Mouse (Mus musculus) heart, adult 8-10 months (tissue): ENCODE measurements at regions not wholly inside any gene's neighbourhood (a gene's known extent, or its start where the extent isn't known, plus 50 kb on each side); places are given as distances from the start of the nearest gene placed in this dataset.

ENCODE experiments used
- DNase-seq: peaks from one replicate; pipeline ENCODE4 v3.0.0; 2022; ENCODE audit warnings: low spot score

- DNase-seq, result no peak
These were observed 597.0 kb downstream of the Efnb2 start for GRCm38 (mm10) chr8:8064074-8064473.

GRCm38 (mm10) chr8:8054224-8054916 is 606.7 kb downstream of the Efnb2 start:
- no peak for DNase-seq

- DNase-seq, result no peak
These were observed 609.9 kb downstream of the Efnb2 start for GRCm38 (mm10) chr8:8051186-8051585.

- no peak for DNase-seq
These were observed 610.3 kb downstream of the Efnb2 start for GRCm38 (mm10) chr8:8050778-8051177.

GRCm38 (mm10) chr8:8044926-8045325 is 616.1 kb downstream of the Efnb2 start:
- DNase-seq, result no peak

- DNase-seq, result no peak
These were observed 616.7 kb downstream of the Efnb2 start for GRCm38 (mm10) chr8:8044296-8044695.

- DNase-seq, result no peak
These were observed 623.1 kb downstream of the Efnb2 start for GRCm38 (mm10) chr8:8037929-8038328.

GRCm38 (mm10) chr8:8011151-8011550 is 649.9 kb downstream of the Efnb2 start:
- DNase-seq, result no peak

- no peak for DNase-seq
These were observed 666.1 kb downstream of the Efnb2 start for GRCm38 (mm10) chr8:7994905-7995304.

- DNase-seq, result no peak
These were observed 672.2 kb downstream of the Efnb2 start for GRCm38 (mm10) chr8:7988820-7989219.

- DNase-seq, result no peak
These were observed 684.0 kb downstream of the Efnb2 start for GRCm38 (mm10) chr8:7977020-7977419.

- DNase-seq, result no peak
These were observed 687.3 kb downstream of the Efnb2 start for GRCm38 (mm10) chr8:7973791-7974190.

- DNase-seq, result no peak
These were observed 696.8 kb downstream of the Efnb2 start for GRCm38 (mm10) chr8:7964276-7964675.

- no peak for DNase-seq
These were observed 704.3 kb downstream of the Efnb2 start for GRCm38 (mm10) chr8:7956745-7957144.

- DNase-seq, result no peak
These were observed 706.2 kb downstream of the Efnb2 start for GRCm38 (mm10) chr8:7954851-7955250.

- no peak for DNase-seq
These were observed 714.9 kb downstream of the Efnb2 start for GRCm38 (mm10) chr8:7945966-7946775.

GRCm38 (mm10) chr8:7936596-7936995 is 724.4 kb downstream of the Efnb2 start:
- DNase-seq, result no peak

GRCm38 (mm10) chr8:7919416-7919815 is 741.6 kb downstream of the Efnb2 start:
- no peak for DNase-seq

- DNase-seq, result no peak
These were observed 766.7 kb downstream of the Efnb2 start for GRCm38 (mm10) chr8:7894338-7894737.

GRCm38 (mm10) chr8:7853169-7853568 is 807.9 kb downstream of the Efnb2 start:
- DNase-seq, result no peak

- no peak for DNase-seq
These were observed 810.5 kb downstream of the Efnb2 start for GRCm38 (mm10) chr8:7850573-7850972.

GRCm38 (mm10) chr8:7831948-7832347 is 829.1 kb downstream of the Efnb2 start:
- DNase-seq, result no peak

- DNase-seq, result no peak
These were observed 833.2 kb downstream of the Efnb2 start for GRCm38 (mm10) chr8:7827811-7828210.
